Mouse (Mus musculus) neural tube, embryonic 11.5 days (tissue): ENCODE measurements around the gene Card14. TPM values are rescaled to one million over a fixed set of nuclear protein-coding genes. Genes with fewer than 3 reads are reported as not detected.

ENCODE experiments used
- ATAC-seq: fragments of 200-750 bp; cut with Nextera tagmentation; 2 replicates; pipeline ENCODE4 v1.8.0; 2017; ENCODE audit warnings: moderate number of reproducible peaks, mild to moderate bottlenecking, moderate TSS enrichment, moderate library complexity; ENCODE audit not compliant: insufficient read depth, low FRiP score, low TSS enrichment
- DNase-seq: peaks from one replicate; pipeline ENCODE4 v3.0.0-alpha.2; 2015; ENCODE audit warnings: low spot score
- H3K27ac ChIP-seq: fragments of 300-500 bp; sonication (generic); 2 replicates; pipeline ENCODE4 v1.5.1; 2014; ENCODE audit warnings: low read depth, mild to moderate bottlenecking, low read length
- H3K27me3 ChIP-seq: fragments of 300-500 bp; sonication (generic); 2 replicates; pipeline ENCODE4 v1.6.1; 2014; ENCODE audit warnings: mild to moderate bottlenecking, low read length, mixed read lengths; ENCODE audit not compliant: control insufficient read depth, insufficient read depth
- H3K36me3 ChIP-seq: fragments of 300-500 bp; sonication (generic); 2 replicates; pipeline ENCODE4 v1.6.1; 2014; ENCODE audit warnings: mild to moderate bottlenecking, low read length, moderate library complexity, mixed read lengths; ENCODE audit not compliant: control insufficient read depth, insufficient read depth
- H3K4me1 ChIP-seq: fragments of 300-500 bp; sonication (generic); 2 replicates; pipeline ENCODE4 v1.6.1; 2014; ENCODE audit warnings: low read length, mixed read lengths; ENCODE audit not compliant: control insufficient read depth, insufficient read depth
- H3K4me2 ChIP-seq: fragments of 300-500 bp; sonication (generic); 2 replicates; pipeline ENCODE4 v1.6.1; 2014; ENCODE audit warnings: low read depth, mild to moderate bottlenecking, moderate library complexity
- H3K4me3 ChIP-seq: fragments of 300-500 bp; sonication (generic); 2 replicates; pipeline ENCODE4 v1.5.1; 2014; ENCODE audit warnings: low read depth, low read length
- H3K9ac ChIP-seq: fragments of 300-500 bp; sonication (generic); 2 replicates; pipeline ENCODE4 v1.6.1; 2014; ENCODE audit warnings: mild to moderate bottlenecking, low read length
- H3K9me3 ChIP-seq: fragments of 300-500 bp; sonication (generic); 2 replicates; pipeline ENCODE4 v1.6.1; 2016; ENCODE audit warnings: low read length; ENCODE audit not compliant: control insufficient read depth
- WGBS: fragments of 180-500 bp; shearing (Covaris S2); extraction: QIAGEN DNeasy Blood & Tissue Kit; methylation state at CpG from one replicate; pipeline ENCODE4 v1.1.7; 2014; 5-methylcytosine and 5-hydroxymethylcytosine counted together
- microRNA counts: library from miRNA; unstranded; fragments of <30 nt; microRNA quantifications from one replicate; lab custom pipeline; 2015
- microRNA-seq: library from miRNA; unstranded; fragments of <30 nt; microRNA quantifications from one replicate; pipeline ENCODE4, GENCODE M21; 2016
- polyA plus RNA-seq: library from polyadenylated mRNA; unstranded; fragments of >200 nt; fragmentation: Nextera tagmentation; extraction: Ambion mirVana; gene quantifications from 2 replicates; pipeline ENCODE4 v1.2.1, GENCODE M21; 2014

The Card14 gene
- polyA plus RNA-seq, 1 experiment from 2014 or later = not detected

GRCm38 (mm10) chr11:119393483-119393804 is 85.9 kb downstream of the Card14 start:
- WGBS = 33% methylated on average over 7 of the region's 7 CpGs
- DNase-seq (peak; percentile 23), ATAC-seq (no peak)
- Histone ChIP-seq H3K27me3 (peaks cover 61% of the 10 kb centered on the region), H3K4me1 (peaks cover 5% of the 10 kb centered on the region; the same call in 1 of the 2 replicates), H3K9me3 (no peaks in the 10 kb centered on the region), H3K4me3 (peak overlapping the region; percentile 31), H3K9ac (peak overlapping the region; percentile 23; the same call in 1 of the 2 replicates), H3K27ac (no peak overlapping the region), H3K36me3 (no peaks in the 10 kb centered on the region), H3K4me2 (peak overlapping the region; percentile 51)

- Histone ChIP-seq H3K4me2 (no peak overlapping the region), H3K36me3 (no peaks in the 10 kb centered on the region), H3K27ac (no peak overlapping the region), H3K4me3 (no peak overlapping the region), H3K9me3 (no peaks in the 10 kb centered on the region), H3K4me1 (peaks cover 5% of the 10 kb centered on the region; the same call in 1 of the 2 replicates), H3K27me3 (peaks cover 60% of the 10 kb centered on the region), H3K9ac (no peak overlapping the region)
- no peak for DNase-seq
- WGBS = 50% methylated on average over 6 of the region's 6 CpGs
- ATAC-seq = no peak
Measured at GRCm38 (mm10) chr11:119394210-119394609, 86.6 kb downstream of the Card14 start.

MicroRNA genes within 50 kb of the gene (microRNA counts, 519-probe panel; counts per million panel counts)
- 171 counts per million, percentile 57 among the panel's probes with 10 or more counts for microRNA mmu-miR-1932 (lab: Ali Mortazavi, UCI)

Small RNAs within 50 kb of the gene (microRNA-seq; reads per million reads assigned to microRNA genes)
- not detected for gene Mir1932

Other genes starting within 250 kb of the Card14 start
- gene Cbx4, start 221.5 kb upstream of the Card14 start, polyA plus RNA-seq = 6.0 and 6.1 TPM in 2 replicates
- gene Tbc1d16, start 79.3 kb upstream of the Card14 start, polyA plus RNA-seq = 15.2 and 16.8 TPM in 2 replicates
- gene Ccdc40, start 79.2 kb upstream of the Card14 start, polyA plus RNA-seq = 14.8 and 15.3 TPM in 2 replicates
- 21.4 and 24.1 TPM in 2 replicates for gene Gaa, start 39.9 kb upstream of the Card14 start, polyA plus RNA-seq
- 402 and 421 TPM in 2 replicates for gene Eif4a3, start 7.7 kb upstream of the Card14 start, polyA plus RNA-seq
- 5.2 and 6.7 TPM in 2 replicates for gene Sgsh, start 47.8 kb downstream of the Card14 start, polyA plus RNA-seq
- gene Slc26a11, start 47.8 kb downstream of the Card14 start, polyA plus RNA-seq = 4.3 and 5.2 TPM in 2 replicates
- gene Rnf213, start 85.3 kb downstream of the Card14 start, polyA plus RNA-seq = 1.8 and 1.9 TPM in 2 replicates
- gene Endov, start 183.6 kb downstream of the Card14 start, polyA plus RNA-seq = 13.9 and 18.1 TPM in 2 replicates
- 8.3 and 9.2 TPM in 2 replicates for gene Nptx1, start 240.0 kb downstream of the Card14 start, polyA plus RNA-seq